Mouse (Mus musculus) heart, postnatal 25 days (tissue): ENCODE results near the gene Cdk2ap2. TPM values are rescaled to one million over a fixed set of nuclear protein-coding genes. Genes with fewer than 3 reads are reported as not detected.
"Not testable (repeated sequence)": the region's sequence is repeated elsewhere in the genome, so short reads cannot be mapped to it uniquely, and the experiment has no call there.

Experiments
- DNase-seq: peaks from one replicate; pipeline ENCODE4 v3.0.0; 2022; ENCODE audit warnings: low spot score
- intact Hi-C: fragments of 180-260 bp; cut with DNase I; formaldehyde crosslinking; loops from one replicate; pipeline ENCODE4 v1.15.1; 2025
- total RNA-seq, 2 experiments: library from RNA; stranded (reverse); gene quantifications; 2 replicates each; pipeline ENCODE4 v1.2.3; 2021

Gene Cdk2ap2
- total RNA-seq, 2 experiments from 2014 or later = 36.6 to 45.1 TPM

GRCm38 (mm10) chr19:4112063-4112960 is 15.3 kb downstream of the Cdk2ap2 start:
- intact Hi-C loops = no loop called here

GRCm38 (mm10) chr19:4113186-4113805 is 16.3 kb downstream of the Cdk2ap2 start:
- peak; percentile 60 for DNase-seq
- intact Hi-C loops = no loop called here

More at GRCm38 (mm10) chr19:4112063-4112960, 15.3 kb downstream of the Cdk2ap2 start:
- no peak for DNase-seq

GRCm38 (mm10) chr19:4113806-4114230 is 16.8 kb downstream of the Cdk2ap2 start:
- intact Hi-C loops = no loop called here
- DNase-seq = no peak

- intact Hi-C loops = no loop called here
- DNase-seq = no peak
These were observed 17.6 kb downstream of the Cdk2ap2 start for GRCm38 (mm10) chr19:4114551-4114950.

- intact Hi-C loops = no loop called here
- no peak for DNase-seq
These were observed 18.2 kb downstream of the Cdk2ap2 start for GRCm38 (mm10) chr19:4115144-4115543.

- DNase-seq = no peak
- intact Hi-C loops = no loop called here
These were observed 18.8 kb downstream of the Cdk2ap2 start for GRCm38 (mm10) chr19:4115816-4116215.

- intact Hi-C loops = no loop called here
- DNase-seq = no peak
These were observed 20.0 kb downstream of the Cdk2ap2 start for GRCm38 (mm10) chr19:4117006-4117405.

GRCm38 (mm10) chr19:4118350-4118749 is 21.4 kb downstream of the Cdk2ap2 start:
- no peak for DNase-seq
- intact Hi-C loops = loop anchor here (2.0 kb wide), 1 partner anchor 18 kb away; no protein-coding TSS in a partner anchor

- no peak for DNase-seq
- intact Hi-C loops = loop anchor here (2.0 to 5.0 kb wide), 2 partner anchors 19 to 107 kb away; no protein-coding TSS in a partner anchor
These were observed 22.9 kb downstream of the Cdk2ap2 start for GRCm38 (mm10) chr19:4119716-4120487.

- DNase-seq = no peak
- intact Hi-C loops = loop anchor here (5.0 kb wide), 1 partner anchor 107 kb away; no protein-coding TSS in a partner anchor
These were observed 23.5 kb downstream of the Cdk2ap2 start for GRCm38 (mm10) chr19:4120496-4120895.

GRCm38 (mm10) chr19:4121097-4121805 is 24.3 kb downstream of the Cdk2ap2 start:
- intact Hi-C loops = loop anchor here (5.0 kb wide), 1 partner anchor 106 kb away; no protein-coding TSS in a partner anchor
- DNase-seq = peak; percentile 94

- intact Hi-C loops = loop anchor here (5.0 kb wide), 1 partner anchor 105 kb away; no protein-coding TSS in a partner anchor
- not testable (repeated sequence) for DNase-seq
These were observed 24.9 kb downstream of the Cdk2ap2 start for GRCm38 (mm10) chr19:4121896-4122295.

- no peak for DNase-seq
- intact Hi-C loops = loop anchor here (5.0 kb wide), 1 partner anchor 105 kb away; no protein-coding TSS in a partner anchor
These were observed 25.7 kb downstream of the Cdk2ap2 start for GRCm38 (mm10) chr19:4122411-4123370.

- no peak for DNase-seq
- intact Hi-C loops = loop anchor here (5.0 kb wide), 1 partner anchor 103 kb away; no protein-coding TSS in a partner anchor
These were observed 27.4 kb downstream of the Cdk2ap2 start for GRCm38 (mm10) chr19:4124432-4124831.

- DNase-seq, intact Hi-C loops: not testable (repeated sequence)
These were observed 28.3 kb downstream of the Cdk2ap2 start for GRCm38 (mm10) chr19:4125268-4125667.

- DNase-seq = peak; percentile 97
- intact Hi-C loops = loop anchor here (2.0 kb wide), 1 partner anchor 37 kb away; the partner anchor contains the start of gene Rps6kb2
These were observed 29.0 kb downstream of the Cdk2ap2 start, which contains the start of gene Aip for GRCm38 (mm10) chr19:4125741-4126696. TSS of gene Aip (minus strand) at chr19:4125858.
